Mouse (Mus musculus): Measurements from ENCODE around the gene Kat6b. TPM values are rescaled to one million over a fixed set of nuclear protein-coding genes. Genes with fewer than 3 reads are reported as not detected.
A peak's percentile ranks its signal among the peaks of the same experiment; 100 is the strongest.

Gene Kat6b
- polyA plus RNA-seq, 1 experiment from 2014 or later = 9.4 TPM

DNA sequence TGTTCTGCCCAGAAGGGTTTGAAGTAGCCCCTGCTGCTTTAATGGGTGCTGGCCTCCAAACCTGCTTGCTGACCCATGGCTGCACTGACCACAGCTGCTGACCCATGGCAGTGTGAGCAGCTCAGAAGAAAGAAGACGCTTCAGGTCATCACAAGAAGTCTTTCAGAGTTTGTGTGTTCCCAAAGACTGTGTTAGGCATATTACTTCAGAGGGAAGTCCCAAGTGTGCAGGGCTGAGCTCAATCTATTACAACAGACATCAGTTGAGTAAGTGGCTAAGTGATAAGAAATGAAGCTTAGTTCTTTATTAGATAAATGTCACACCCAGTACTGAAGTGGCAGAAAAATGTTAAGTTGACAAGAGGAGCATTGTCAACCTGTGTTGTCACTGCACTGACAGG lies 119.4 kb downstream of the Kat6b start:
- Histone ChIP-seq H3K4me1 (replicated peaks) (peaks cover 18% of the 10 kb centered on the region), H3K9ac (no peak overlapping the region), H3K4me3 (no peak overlapping the region), H3K9me3 (replicated peaks) (no peaks in the 10 kb centered on the region), H3K4me2 (no peak overlapping the region), H3K27ac (no peak overlapping the region), H3K36me3 (0 out of 2 replicates have a peak, but pooled peaks cover 3% of the 10 kb centered on the region), H3K27me3 (no peaks in the 10 kb centered on the region)
- WGBS = 49% methylated on average over 1 of the region's 1 CpGs
- no peak for ATAC-seq (replicated peaks; ENCODE audit: insufficient number of reproducible peaks, insufficient read depth, low FRiP score, low read depth)

GRCm38 (mm10) chr14:21602166-21602565 lies 120.9 kb downstream of the Kat6b start:
- Histone ChIP-seq H3K27ac (no peak overlapping the region), H3K4me2 (no peak overlapping the region), H3K27me3 (no peaks in the 10 kb centered on the region), H3K36me3 (no peaks in the 10 kb centered on the region), H3K4me3 (no peak overlapping the region), H3K9ac (no peak overlapping the region), H3K9me3 (replicated peaks) (no peaks in the 10 kb centered on the region), H3K4me1 (replicated peaks) (peaks cover 18% of the 10 kb centered on the region)
- no peak for ATAC-seq (replicated peaks; ENCODE audit: insufficient number of reproducible peaks, insufficient read depth, low FRiP score, low read depth)
- WGBS = 84% methylated on average over 12 of the region's 12 CpGs

DNA sequence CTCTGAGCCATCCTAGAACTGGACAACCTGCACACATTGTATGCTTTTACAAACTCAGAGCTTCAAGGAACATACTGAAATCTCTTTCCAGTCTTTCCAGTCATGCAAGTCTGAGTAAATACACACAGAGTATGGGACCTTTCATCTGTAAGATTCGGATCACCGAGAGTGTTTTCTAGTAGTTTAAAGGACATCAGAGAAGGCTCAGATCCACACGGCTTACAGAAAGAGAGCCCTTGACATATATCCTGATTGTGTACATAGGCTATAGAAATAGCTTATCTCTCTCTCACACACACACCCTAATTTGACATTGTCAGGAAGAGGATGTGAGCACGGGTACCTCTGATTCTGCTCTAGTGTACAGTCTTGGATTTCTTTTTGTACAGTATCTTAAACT lies 121.7 kb downstream of the Kat6b start:
- Histone ChIP-seq H3K36me3 (no peaks in the 10 kb centered on the region), H3K27me3 (no peaks in the 10 kb centered on the region), H3K27ac (no peak overlapping the region), H3K4me3 (no peak overlapping the region), H3K9ac (no peak overlapping the region), H3K9me3 (replicated peaks) (no peaks in the 10 kb centered on the region), H3K4me2 (no peak overlapping the region), H3K4me1 (replicated peaks) (peaks cover 23% of the 10 kb centered on the region)
- ATAC-seq (replicated peaks; ENCODE audit: insufficient number of reproducible peaks, insufficient read depth, low FRiP score, low read depth) = no peak
- WGBS = 52% methylated on average over 4 of the region's 4 CpGs

- no peak overlapping the region for H3K4me3 ChIP-seq
- peak overlapping the region; percentile 10; the same call in 1 of the 2 replicates for H3K27ac ChIP-seq
- no peaks in the 10 kb centered on the region for H3K27me3 ChIP-seq
- H3K36me3 ChIP-seq = no peaks in the 10 kb centered on the region
- H3K4me2 ChIP-seq = 0 out of 2 replicates have a peak overlapping the region, but pooled peaks have one; percentile 2
- H3K4me1 ChIP-seq (replicated peaks) = peaks cover 18% of the 10 kb centered on the region
- no peak overlapping the region for H3K9ac ChIP-seq
- 40% methylated on average over 4 of the region's 4 CpGs for WGBS
- no peaks in the 10 kb centered on the region for H3K9me3 ChIP-seq (replicated peaks)
- ATAC-seq (replicated peaks; ENCODE audit: insufficient number of reproducible peaks, insufficient read depth, low FRiP score, low read depth) = no peak
Observed at GRCm38 (mm10) chr14:21607686-21608085, 126.5 kb downstream of the Kat6b start.

DNA sequence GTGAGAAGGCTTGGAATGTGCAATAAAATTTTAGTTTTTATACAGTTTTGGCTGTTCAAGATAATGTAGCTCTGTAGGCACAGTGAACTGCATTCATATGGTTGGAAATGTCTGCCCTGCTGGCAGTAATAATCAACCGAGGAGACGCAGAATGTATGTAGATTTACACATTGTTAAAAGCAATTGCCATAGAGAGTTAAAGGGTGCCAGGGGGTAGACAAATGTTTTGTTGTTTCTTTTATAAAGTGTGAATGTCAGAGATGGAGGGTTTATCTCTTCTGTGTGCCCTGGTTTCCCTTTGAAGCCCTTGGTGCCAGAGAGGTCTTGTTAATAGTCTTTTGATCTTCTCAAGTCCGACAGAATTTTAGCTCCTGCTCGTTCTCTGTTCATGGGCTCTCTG lies 127.7 kb downstream of the Kat6b start:
- no peaks in the 10 kb centered on the region for H3K27me3 ChIP-seq
- no peak for ATAC-seq (replicated peaks; ENCODE audit: insufficient number of reproducible peaks, insufficient read depth, low FRiP score, low read depth)
- no peaks in the 10 kb centered on the region for H3K9me3 ChIP-seq (replicated peaks)
- WGBS = 40% methylated on average over 4 of the region's 4 CpGs
- no peak overlapping the region for H3K27ac ChIP-seq
- H3K36me3 ChIP-seq = no peaks in the 10 kb centered on the region
- H3K4me2 ChIP-seq = no peak overlapping the region
- no peak overlapping the region for H3K9ac ChIP-seq
- H3K4me1 ChIP-seq (replicated peaks) = peaks cover 11% of the 10 kb centered on the region
- no peak overlapping the region for H3K4me3 ChIP-seq

DNA sequence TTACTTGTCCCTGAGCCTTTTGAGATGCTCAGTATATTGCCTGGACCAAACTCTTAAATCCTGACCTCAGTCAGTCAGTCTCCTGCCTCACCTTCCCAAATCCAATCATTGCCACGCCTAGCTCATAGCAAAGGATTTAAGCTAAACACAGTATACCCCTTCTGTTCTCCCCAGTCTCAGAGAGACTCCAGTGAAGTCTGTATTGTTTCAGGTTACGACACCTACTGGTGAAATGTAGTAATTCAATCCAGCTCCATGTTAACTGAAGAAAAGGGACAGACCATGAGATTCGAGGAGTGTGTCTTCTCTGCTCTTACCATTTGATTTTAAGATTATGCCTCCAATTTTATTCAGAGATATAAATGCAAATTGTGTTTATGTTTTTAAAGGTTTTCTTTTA lies 129.0 kb downstream of the Kat6b start:
- H3K4me2 ChIP-seq = no peak overlapping the region
- H3K9me3 ChIP-seq (replicated peaks) = no peaks in the 10 kb centered on the region
- peaks cover 11% of the 10 kb centered on the region for H3K4me1 ChIP-seq (replicated peaks)
- H3K4me3 ChIP-seq = no peak overlapping the region
- no peak overlapping the region for H3K27ac ChIP-seq
- WGBS = 12% methylated on average over 3 of the region's 3 CpGs
- H3K9ac ChIP-seq = no peak overlapping the region
- no peaks in the 10 kb centered on the region for H3K27me3 ChIP-seq
- ATAC-seq (replicated peaks; ENCODE audit: insufficient number of reproducible peaks, insufficient read depth, low FRiP score, low read depth) = no peak; the same call in 1 of the 2 replicates
- H3K36me3 ChIP-seq = no peaks in the 10 kb centered on the region

DNA sequence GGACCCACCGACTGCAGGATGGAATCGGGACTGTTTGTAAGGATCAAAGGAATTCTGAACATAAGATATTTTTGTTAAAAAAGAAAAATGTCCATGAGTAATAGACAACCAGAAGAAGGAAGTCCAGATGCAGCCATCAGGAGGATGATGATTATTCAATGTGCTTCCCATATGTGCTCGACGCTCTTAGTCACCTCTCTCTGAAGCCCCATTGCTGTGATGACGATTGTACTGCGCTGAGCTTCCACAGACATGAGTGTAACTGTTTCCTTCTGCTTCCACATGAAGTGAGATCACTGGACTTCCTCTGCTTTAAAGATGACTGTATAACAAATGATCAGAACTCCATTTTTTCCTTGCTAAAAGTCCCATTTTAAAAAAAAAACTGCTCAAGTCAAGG lies 131.8 kb downstream of the Kat6b start:
- 81% methylated on average over 6 of the region's 6 CpGs for WGBS
- no peak for ATAC-seq (replicated peaks; ENCODE audit: insufficient number of reproducible peaks, insufficient read depth, low FRiP score, low read depth)
- Histone ChIP-seq H3K27ac (no peak overlapping the region), H3K9ac (no peak overlapping the region), H3K27me3 (no peaks in the 10 kb centered on the region), H3K4me2 (no peak overlapping the region), H3K4me3 (no peak overlapping the region), H3K36me3 (no peaks in the 10 kb centered on the region), H3K9me3 (replicated peaks) (no peaks in the 10 kb centered on the region), H3K4me1 (replicated peaks) (peaks cover 15% of the 10 kb centered on the region)

GRCm38 (mm10) chr14:21614103-21614502 lies 132.9 kb downstream of the Kat6b start:
- no peak overlapping the region for H3K27ac ChIP-seq

DNA sequence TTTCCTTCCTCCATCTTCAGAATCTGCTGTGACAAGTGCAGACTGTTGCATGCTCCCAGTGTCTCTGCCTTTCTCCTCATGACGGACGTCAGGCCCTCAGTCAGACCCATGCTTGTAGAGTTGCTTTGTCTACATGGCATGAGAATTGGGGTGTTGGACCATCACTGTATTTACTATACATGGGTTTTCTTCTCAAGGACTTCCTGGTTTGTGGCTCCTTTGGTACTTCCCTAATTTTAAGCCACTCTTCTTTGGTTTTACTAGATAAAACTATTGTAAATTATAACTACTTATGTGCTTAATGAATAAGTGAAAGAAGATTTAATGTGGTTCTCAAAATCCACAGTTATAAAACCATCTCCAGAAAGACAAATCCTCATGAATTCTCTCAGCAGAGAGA lies 134.6 kb downstream of the Kat6b start:
- Histone ChIP-seq H3K4me2 (no peak overlapping the region), H3K27ac (no peak overlapping the region), H3K9me3 (replicated peaks) (no peaks in the 10 kb centered on the region), H3K36me3 (peaks cover 6% of the 10 kb centered on the region; the same call in 1 of the 2 replicates), H3K4me3 (no peak overlapping the region), H3K9ac (no peak overlapping the region), H3K27me3 (no peaks in the 10 kb centered on the region), H3K4me1 (replicated peaks) (peaks cover 10% of the 10 kb centered on the region; the same call in 1 of the 2 replicates)
- ATAC-seq (replicated peaks; ENCODE audit: insufficient number of reproducible peaks, insufficient read depth, low FRiP score, low read depth) = no peak
- WGBS = 89% methylated on average over 2 of the region's 2 CpGs

More at GRCm38 (mm10) chr14:21614103-21614502, 132.9 kb downstream of the Kat6b start:
- no peak overlapping the region for H3K4me2 ChIP-seq
- no peak overlapping the region for H3K4me3 ChIP-seq
- H3K36me3 ChIP-seq = peaks cover 2% of the 10 kb centered on the region; the same call in 1 of the 2 replicates
- WGBS = 85% methylated on average over 5 of the region's 5 CpGs
- H3K4me1 ChIP-seq (replicated peaks) = peaks cover 10% of the 10 kb centered on the region; the same call in 1 of the 2 replicates
- no peak for ATAC-seq (replicated peaks; ENCODE audit: insufficient number of reproducible peaks, insufficient read depth, low FRiP score, low read depth)
- no peak overlapping the region for H3K9ac ChIP-seq
- H3K27me3 ChIP-seq = no peaks in the 10 kb centered on the region
- no peaks in the 10 kb centered on the region for H3K9me3 ChIP-seq (replicated peaks)

- Histone ChIP-seq H3K9me3 (replicated peaks) (no peaks in the 10 kb centered on the region), H3K4me2 (no peak overlapping the region), H3K27me3 (no peaks in the 10 kb centered on the region), H3K27ac (peak overlapping the region; percentile 12; the same call in 1 of the 2 replicates), H3K9ac (no peak overlapping the region), H3K4me3 (no peak overlapping the region), H3K36me3 (peaks cover 6% of the 10 kb centered on the region; the same call in 1 of the 2 replicates), H3K4me1 (replicated peaks) (peaks cover 10% of the 10 kb centered on the region; the same call in 1 of the 2 replicates)
- WGBS = 45% methylated on average over 4 of the region's 4 CpGs
- ATAC-seq (replicated peaks; ENCODE audit: insufficient number of reproducible peaks, insufficient read depth, low FRiP score, low read depth) = no peak
Observed at GRCm38 (mm10) chr14:21617221-21617980, 136.2 kb downstream of the Kat6b start.

GRCm38 (mm10) chr14:21619951-21620350 lies 138.7 kb downstream of the Kat6b start:
- 90% methylated on average over 7 of the region's 7 CpGs for WGBS
- Histone ChIP-seq H3K27ac (no peak overlapping the region), H3K36me3 (peaks cover 12% of the 10 kb centered on the region; the same call in 1 of the 2 replicates), H3K27me3 (no peaks in the 10 kb centered on the region), H3K4me2 (no peak overlapping the region), H3K9me3 (replicated peaks) (no peaks in the 10 kb centered on the region), H3K4me1 (replicated peaks) (peaks cover 10% of the 10 kb centered on the region; the same call in 1 of the 2 replicates), H3K9ac (no peak overlapping the region), H3K4me3 (no peak overlapping the region)
- no peak for ATAC-seq (replicated peaks; ENCODE audit: insufficient number of reproducible peaks, insufficient read depth, low FRiP score, low read depth)

DNA sequence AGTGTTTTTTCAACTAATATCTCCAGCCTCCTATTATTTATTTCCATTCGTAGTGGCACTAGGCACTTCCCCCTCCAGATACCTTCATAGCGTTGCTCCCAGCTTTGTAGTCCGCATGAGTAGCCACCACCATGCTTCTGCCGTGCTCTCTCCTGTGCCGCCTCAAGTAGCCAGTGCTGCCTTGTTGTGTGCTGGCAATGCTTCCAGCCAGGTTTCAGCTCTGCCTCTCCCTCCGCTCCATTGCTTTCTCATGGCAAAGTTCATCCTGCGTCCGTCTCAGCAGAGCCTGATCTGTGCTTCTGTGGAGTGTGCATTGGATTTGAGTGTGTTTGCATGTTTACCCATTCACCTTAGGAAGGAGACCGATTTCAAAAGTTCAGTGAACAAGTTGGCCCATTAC lies 144.7 kb downstream of the Kat6b start:
- Histone ChIP-seq H3K36me3 (peaks cover 28% of the 10 kb centered on the region), H3K4me2 (no peak overlapping the region), H3K27ac (no peak overlapping the region), H3K9me3 (replicated peaks) (no peaks in the 10 kb centered on the region), H3K4me1 (replicated peaks) (no peaks in the 10 kb centered on the region), H3K4me3 (no peak overlapping the region), H3K9ac (no peak overlapping the region), H3K27me3 (no peaks in the 10 kb centered on the region)
- no peak for ATAC-seq (replicated peaks; ENCODE audit: insufficient number of reproducible peaks, insufficient read depth, low FRiP score, low read depth)
- 92% methylated on average over 9 of the region's 9 CpGs for WGBS

Measured in heart, embryonic 15.5 days (tissue).